Mouse (Mus musculus) Muller cell, postnatal 12 days (primary cell): ENCODE measurements around the gene Ppp4r2.

Experiments
- DNase-seq: peaks from one replicate; pipeline ENCODE4 v3.0.0-alpha.2; 2015; ENCODE audit errors: inconsistent ontology term

Gene Ppp4r2

GRCm38 (mm10) chr6:100833355-100833754 lies at the start of gene Ppp4r2:
Gene Ppp4r2, plus strand, starts transcription at chr6:100833622.
- peak; percentile 92 for DNase-seq

- no peak for DNase-seq
These were observed 45.7 kb upstream of the Ppp4r2 start for GRCm38 (mm10) chr6:100787726-100788125.

DNA sequence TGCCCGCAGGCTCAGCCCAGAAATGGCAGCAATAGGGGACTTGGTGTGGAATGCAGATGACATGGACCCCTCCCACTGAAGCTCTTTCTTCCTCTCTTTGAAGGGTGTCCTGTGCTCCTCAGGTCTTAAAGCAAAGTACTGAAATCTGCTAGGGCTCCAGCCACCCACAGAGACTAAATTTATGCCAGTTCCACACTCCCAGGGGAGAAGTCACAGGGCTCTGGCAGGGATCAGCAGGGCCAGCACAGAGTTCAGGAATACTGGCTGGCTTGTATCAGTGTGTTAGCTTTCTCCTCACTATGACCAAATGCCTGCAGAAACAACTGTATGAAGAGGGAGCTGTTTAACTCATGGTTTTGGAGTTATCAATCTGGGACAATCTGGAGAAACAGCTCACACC lies 44.3 kb upstream of the Ppp4r2 start:
- DNase-seq = no peak

- no peak for DNase-seq
These were observed 41.3 kb upstream of the Ppp4r2 start for GRCm38 (mm10) chr6:100792055-100792659.

DNA sequence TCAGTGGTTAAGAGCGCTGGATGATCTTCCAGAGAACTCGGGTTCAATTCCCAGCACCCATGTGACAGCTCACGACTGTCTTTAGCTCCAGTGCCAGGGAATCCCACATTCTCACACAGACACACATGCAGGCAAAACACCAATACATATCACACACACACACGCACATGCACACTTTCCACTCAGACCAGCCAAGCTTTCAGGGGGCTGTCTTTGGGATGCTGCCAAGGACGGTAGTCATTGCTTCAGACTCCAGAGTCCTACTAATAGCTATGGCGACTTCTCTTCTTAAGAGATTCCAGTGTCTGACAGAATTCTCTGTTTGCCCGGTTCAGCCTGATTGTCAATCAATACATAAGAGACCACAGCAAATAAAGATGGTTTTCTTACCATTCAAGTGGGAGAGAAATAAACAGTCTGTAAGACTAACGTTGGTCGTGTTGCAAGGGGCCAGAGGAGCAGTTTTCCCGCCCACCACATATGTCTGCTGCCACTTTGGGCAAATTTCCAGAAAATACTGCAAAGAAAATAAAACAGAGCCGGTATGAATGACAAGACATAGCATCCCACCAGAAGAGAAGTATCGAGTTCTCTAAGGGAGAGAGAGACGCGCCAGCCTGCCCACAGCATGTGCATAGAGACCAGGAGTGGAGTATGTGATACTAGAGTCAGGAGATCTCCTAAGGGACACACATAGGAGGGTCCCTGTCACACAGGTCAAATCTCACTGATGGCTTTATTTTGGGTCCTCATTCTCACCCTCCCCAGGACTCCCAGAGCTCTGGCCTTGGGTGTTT lies 40.3 kb upstream of the Ppp4r2 start:
- DNase-seq = no peak

- no peak for DNase-seq
These were observed 37.6 kb upstream of the Ppp4r2 start for GRCm38 (mm10) chr6:100795797-100796196.

- DNase-seq = peak; percentile 56
These were observed 34.1 kb upstream of the Ppp4r2 start for GRCm38 (mm10) chr6:100799290-100799689.

- DNase-seq = no peak
These were observed 33.7 kb upstream of the Ppp4r2 start for GRCm38 (mm10) chr6:100799766-100800165.

DNA sequence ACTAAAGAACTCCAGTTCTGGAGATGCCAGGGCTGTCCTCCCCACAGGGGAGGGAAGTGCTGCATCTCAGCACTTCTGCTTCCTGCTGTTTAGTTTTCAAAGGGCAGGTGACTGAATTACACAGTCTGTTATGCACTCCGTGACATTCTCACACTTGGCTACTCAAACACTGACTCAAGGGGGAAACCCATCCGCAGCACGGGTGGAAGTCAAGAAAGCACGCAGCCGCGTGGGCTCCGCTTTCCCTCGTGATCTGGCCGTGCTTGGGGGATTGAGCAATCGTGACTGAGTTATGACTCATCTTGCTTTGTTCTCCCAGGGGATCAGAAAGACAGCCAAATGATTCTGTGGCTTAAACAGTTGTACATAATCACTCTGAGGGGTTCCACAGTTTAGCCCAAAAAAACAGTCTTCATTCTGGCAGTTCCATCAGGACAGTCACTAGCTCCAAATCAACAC lies 32.9 kb upstream of the Ppp4r2 start:
- peak; percentile 86 for DNase-seq

- no peak for DNase-seq
These were observed 30.9 kb upstream of the Ppp4r2 start for GRCm38 (mm10) chr6:100802381-100803083.

DNA sequence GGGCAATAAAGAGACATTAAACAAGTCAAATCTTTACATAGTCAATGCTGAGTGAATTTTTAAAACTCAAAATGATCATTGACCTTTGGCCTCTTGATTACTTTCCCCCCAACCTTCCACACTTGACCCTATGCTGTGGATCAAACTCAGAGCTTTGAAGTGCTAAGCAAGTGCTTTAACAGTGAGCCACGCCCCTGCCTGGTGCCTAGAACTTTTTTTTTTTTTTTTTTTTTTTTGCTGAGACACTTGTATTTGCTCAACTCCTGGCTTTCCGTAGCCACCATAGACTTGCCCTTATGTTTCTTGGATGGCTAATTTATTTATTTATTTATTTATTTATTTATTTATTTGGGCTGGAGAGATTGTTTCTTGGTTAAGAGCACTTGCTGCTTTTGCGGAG lies 30.2 kb upstream of the Ppp4r2 start:
- DNase-seq = no peak

DNA sequence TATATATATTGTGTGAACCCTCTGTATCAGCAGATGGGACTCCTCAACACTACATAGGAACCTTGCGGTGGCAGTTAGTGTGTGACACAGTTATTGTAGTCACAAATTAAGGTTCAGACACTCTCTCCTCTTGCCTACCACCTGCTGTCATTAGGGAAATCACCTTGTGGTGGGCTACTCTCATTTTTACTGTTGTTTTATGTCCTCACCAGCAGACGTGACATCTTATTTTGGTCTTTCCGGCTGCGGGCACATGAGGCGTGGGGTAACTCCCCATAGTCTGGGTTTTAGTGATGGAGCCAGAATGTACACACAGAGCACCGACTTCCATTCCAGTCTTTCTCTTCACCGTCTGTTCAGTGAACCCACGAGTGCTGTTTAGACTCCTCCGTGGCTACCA lies 26.2 kb upstream of the Ppp4r2 start:
- no peak for DNase-seq

DNA sequence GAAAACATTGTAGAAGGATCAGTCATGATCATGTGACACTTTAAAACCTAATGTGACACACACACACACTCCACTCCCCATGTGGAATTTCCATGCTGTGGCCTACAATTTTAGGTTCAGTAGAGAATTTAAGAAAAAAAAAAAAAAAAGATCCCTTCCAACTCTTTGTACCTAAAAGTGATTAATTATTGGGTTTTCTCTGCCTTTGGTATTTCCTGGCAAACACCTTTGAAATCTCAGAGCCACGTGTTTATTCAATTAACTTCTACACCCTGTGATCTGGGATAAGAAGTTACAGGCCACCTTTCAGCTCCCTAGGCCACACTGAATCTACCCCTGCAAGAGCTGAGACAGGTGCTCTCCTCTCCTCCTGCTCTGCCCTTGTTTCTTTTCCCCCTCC lies 25.7 kb upstream of the Ppp4r2 start:
- no peak for DNase-seq

DNA sequence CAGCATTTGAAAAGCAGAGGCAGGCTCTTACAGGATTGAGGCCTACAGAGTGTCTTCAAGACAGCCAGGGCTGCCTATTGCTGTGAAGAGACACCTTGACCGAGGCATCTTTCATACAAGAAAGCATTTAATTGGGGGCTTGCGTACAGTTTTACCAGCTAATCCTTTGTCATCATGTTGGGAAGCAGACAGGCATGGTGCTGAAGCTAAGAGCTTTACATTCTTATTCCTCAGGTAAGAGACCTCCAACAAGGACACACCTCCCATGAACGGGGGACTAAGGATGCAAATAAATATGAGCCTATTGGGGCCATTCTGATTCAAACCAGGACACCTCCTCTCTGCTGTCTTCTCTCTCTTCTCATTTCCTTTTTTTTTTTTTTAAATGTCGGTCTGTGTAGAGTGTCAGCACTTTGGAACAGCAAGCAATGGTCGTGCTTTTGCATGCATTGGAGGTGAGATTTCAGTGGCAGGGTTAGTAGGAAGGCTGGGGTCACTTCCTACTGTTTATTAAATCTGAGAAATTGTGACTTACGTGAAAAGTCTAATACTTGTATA lies 25.1 kb upstream of the Ppp4r2 start:
- DNase-seq = no peak

DNA sequence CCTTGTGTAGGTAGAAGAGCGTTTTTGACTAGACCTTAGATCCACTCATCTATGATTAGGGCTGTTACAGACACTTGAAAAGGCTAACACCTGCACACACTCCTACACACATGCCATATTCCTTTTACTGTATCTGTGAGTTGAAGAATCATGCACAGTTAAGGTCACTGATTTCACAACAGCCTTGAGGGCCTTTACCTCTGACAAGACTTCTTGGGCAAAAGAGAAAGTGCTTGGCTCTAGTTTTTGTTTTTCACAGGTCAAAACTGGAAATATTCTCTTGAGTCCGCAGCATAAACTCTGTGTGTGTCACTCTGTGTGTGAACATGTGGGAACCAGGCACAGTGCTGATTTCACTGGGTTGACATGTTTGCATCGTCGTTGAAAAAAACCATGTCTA lies 23.3 kb upstream of the Ppp4r2 start:
- DNase-seq = no peak

DNA sequence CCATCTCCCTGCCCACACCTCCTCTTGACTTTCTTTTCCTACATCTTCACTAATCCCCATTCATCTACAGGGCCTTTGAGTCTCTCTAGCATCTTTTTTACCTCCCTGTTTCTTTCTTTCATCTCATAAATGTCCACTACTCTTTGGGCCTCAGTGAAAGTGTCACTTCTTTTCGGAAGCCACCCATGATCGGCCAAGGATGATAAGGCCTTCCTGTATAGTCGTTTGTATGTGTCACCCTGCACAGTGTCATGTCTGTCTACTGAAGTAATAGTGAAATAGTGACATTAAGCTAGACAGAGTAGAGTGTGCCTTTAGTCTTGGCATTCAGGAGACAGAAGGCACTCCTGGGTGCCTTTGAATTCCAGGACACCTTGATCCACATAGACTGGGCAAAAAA lies 21.7 kb upstream of the Ppp4r2 start:
- no peak for DNase-seq

DNA sequence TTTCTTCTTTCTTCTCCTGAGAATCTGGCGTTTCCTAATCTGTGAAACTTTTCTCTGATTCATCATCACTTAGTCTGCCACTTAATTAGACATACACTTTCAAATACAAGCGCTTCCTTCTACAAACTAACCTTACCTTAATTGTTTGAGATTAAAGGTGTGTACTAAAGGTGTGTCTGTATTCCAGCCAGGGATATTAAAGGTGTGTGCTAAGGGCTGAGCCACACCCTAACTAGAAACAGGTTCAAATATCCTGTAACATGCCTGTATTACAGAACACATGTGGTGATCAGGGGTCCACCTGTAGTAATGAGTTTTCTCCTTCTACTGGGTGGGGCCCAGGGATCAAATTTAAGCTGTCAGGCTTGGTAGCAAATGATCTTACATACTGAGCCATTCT lies 12.1 kb upstream of the Ppp4r2 start:
- DNase-seq = no peak

GRCm38 (mm10) chr6:100823356-100823755 lies 10.1 kb upstream of the Ppp4r2 start:
- no peak for DNase-seq

DNA sequence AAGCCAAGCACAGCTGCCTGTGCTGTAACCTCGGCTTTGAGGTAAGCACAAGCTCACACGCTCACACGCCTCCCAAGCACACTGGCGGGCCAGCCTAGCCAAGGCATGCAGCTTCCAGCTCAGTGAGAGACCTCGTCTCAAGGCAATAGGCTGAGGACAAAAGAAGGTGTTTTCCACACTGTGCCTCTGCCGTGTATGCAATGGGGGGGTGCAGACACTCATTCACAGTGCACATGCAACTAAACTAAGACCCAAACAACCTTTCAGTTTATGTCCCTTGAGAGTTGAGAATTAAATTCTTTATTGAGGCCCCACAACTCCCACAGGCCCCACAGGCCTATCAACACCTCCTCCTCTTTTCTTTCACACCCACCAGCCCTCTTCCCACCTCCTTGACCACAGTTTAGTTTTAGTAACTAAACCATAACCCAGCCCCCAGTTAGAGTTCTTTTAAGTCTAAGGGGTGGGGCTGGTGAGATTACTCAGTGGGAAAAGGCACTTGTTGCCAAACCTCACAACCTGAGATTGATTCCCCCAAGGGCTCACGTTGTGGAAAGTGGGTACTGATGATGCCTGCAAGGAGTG lies 8.9 kb upstream of the Ppp4r2 start:
- no peak for DNase-seq

DNA sequence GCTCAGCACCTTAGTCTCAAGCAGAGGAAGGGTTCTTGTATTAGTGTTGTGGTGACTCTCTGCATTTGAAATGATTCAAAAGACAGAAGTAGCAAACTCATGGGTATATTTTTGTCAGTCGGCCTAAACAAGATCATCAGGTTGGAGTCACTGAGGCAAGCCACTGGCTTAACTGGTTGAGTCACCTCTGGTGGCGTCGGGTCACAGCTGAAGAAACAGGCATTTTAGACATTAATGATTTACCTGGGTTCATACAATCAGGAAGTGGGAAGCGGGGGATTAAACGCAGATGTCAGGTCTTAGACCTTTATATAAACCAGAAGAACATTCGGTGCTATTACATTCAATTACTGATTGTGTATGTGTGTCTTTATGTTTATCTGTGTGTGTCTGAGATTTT lies 7.4 kb upstream of the Ppp4r2 start:
- DNase-seq = no peak

DNA sequence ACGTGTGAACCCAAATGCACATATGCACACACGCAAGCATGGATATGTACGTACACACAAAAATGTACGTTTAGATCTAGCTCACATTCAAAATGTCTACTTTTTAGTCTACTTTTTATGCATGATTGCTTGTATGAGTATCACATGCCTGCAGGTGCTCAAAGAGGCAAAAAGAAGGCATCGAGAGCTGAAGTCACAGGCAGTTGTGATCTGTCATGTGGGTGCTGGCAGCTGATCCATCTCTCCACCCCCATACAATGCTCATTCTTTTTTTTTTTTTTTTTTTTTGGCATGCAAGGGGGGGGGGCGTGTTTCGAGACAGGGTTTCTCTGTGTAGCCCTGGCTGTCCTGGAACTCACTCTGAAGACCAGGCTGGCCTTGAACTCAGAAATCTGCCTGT lies 4.9 kb upstream of the Ppp4r2 start:
- no peak for DNase-seq

DNA sequence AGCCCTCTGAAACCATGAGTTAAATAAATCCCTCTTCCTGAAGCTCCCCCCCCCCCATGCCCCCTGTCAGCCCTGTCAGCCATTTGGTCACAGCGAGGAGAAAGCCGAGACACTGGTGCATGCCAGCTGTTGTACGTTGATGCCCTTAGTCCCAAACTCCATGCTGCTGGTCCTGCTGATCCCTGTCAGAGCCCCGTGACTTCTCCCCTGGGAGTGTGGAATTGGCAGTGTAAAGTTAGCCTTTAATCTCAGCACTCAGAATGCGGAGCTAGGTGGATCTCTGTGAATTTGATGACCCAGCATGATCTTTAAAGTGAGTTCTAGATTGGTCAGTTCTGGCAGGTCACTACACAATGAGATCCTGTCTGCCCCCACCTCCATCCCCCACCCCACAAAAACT lies 3.7 kb upstream of the Ppp4r2 start:
- DNase-seq = no peak
